Mouse (Mus musculus): Measurements from ENCODE around the gene Rcor1.

DNA sequence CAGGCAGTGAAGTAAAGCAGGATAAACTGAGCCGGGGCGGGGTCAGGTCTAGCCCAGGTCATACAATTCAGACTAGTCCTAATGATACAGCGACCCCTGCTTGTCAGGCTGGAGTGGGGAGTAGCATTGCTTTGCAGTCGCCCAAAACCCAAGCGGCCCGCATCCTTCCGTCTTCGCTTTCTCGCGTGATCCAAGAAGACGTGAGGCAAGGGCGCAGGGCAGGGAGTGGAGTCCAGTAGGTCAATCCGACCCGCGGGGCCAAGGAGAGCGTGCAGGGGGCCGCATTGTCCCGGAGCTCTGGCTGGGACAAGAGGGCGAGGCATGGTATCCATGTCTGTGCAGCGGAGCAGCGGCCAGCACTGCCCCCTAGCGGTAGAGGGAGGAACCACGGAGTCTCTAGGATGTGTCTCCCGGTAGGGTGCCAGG is 47.0 kb upstream of the Rcor1 start:
- TF ChIP-seq POLR2AphosphoS2 (IDR thresholded peaks at IDR 0.05; ENCODE audit: low read depth, low read length) (no peak), MXI1 (IDR thresholded peaks at IDR 0.05; ENCODE audit: low read depth, low read length) (peak; percentile 61; the same call in 1 of the 2 replicates), POLR2A (IDR thresholded peaks at IDR 0.05; ENCODE audit: low read depth, low read length) (peak; percentile 52; the same call in 1 of the 2 replicates), CHD2 (IDR thresholded peaks at IDR 0.05; ENCODE audit: low read length) (peak; percentile 97), SMC3 (IDR thresholded peaks at IDR 0.05; ENCODE audit: low read depth, low read length) (peak; percentile 69), E2F4 (IDR thresholded peaks at IDR 0.05; ENCODE audit: insufficient replicate concordance, low read depth, low read length) (no peak), ZKSCAN1 (IDR thresholded peaks at IDR 0.05; ENCODE audit: borderline replicate concordance, low read depth, low read length) (no peak), NELFE (IDR thresholded peaks at IDR 0.05; ENCODE audit: low read depth, low read length) (peak; percentile 78), CTCF (conservative IDR thresholded peaks at IDR 0.05 in 1 of 2, IDR thresholded peaks at IDR 0.05 in 1 of 2; ENCODE audit: low read depth in 2 of 2, low read length in 2 of 2) (peak; percentile 74 to 84), USF2 (conservative IDR thresholded peaks at IDR 0.05; ENCODE audit: low read depth, low read length) (no peak), ELF1 (IDR thresholded peaks at IDR 0.05; ENCODE audit: low read depth, low read length) (peak; percentile 66), TCF12 (IDR thresholded peaks at IDR 0.05; ENCODE audit: low read depth, low read length) (0 out of 2 replicates have a peak, but pooled peaks have one; percentile 47), JUND (conservative IDR thresholded peaks at IDR 0.05; ENCODE audit: low read depth, low read length) (no peak), MEF2A (IDR thresholded peaks at IDR 0.05; ENCODE audit: borderline replicate concordance, low read depth, low read length) (peak; percentile 51)

All from CH12.LX (cell line).